Mouse (Mus musculus) heart, adult 2 months (tissue): ENCODE results near the gene Alpk1.

ENCODE experiments used
- CTCF ChIP-seq: fragments of 200-600 bp; IDR thresholded peaks from 2 replicates; pipeline ENCODE4 v1.8.1; 2022; ENCODE audit warnings: antibody characterized with exemption, mild to moderate bottlenecking, moderate library complexity
- EP300 ChIP-seq: fragments of 200-500 bp; IDR thresholded peaks from 2 replicates; pipeline ENCODE4 v1.6.1; 2011; ENCODE audit warnings: low read depth, low read length, control low read depth; ENCODE audit not compliant: insufficient read depth
- POLR2A ChIP-seq: fragments of 200-500 bp; IDR thresholded peaks from 2 replicates; pipeline ENCODE4 v1.6.1; 2011; ENCODE audit warnings: mild to moderate bottlenecking, low read depth, low read length, control low read depth; ENCODE audit not compliant: insufficient read depth

DNA sequence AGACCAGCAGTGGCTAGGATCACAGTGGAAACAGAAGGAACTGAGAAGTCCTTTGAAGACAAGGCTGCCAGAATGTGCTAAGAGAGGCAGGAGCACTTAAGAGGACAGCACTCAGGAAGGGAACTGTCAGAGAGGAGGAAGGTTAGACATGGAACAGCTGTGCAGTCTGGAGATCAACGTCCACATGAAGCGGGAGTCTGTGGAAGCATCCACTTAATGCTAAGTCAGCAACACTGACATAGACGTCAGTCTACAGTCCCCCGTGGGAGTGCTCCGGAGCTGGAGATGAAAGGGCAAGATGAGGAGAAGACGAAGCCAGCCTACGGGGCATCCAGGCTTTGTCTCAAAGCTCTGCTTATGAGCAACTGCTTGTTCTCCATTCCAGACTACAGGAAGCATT, 46.8 kb upstream of the Alpk1 start:
- TF ChIP-seq CTCF (no peak), EP300 (no peak), POLR2A (no peak)
